Mouse (Mus musculus) spleen, adult 2 months (tissue): ENCODE results near the gene Serpinb1a.

Experiments
- CTCF ChIP-seq: fragments of 200-500 bp; IDR thresholded peaks from 2 replicates; pipeline ENCODE4 v1.5.1; 2011; ENCODE audit warnings: mild to moderate bottlenecking, inconsistent platforms; ENCODE audit not compliant: insufficient read depth, insufficient read length, insufficient replicate concordance; ENCODE audit errors: extremely low read depth
- POLR2A ChIP-seq: fragments of 200-500 bp; IDR thresholded peaks from 2 replicates; pipeline ENCODE4 v1.6.1; 2011; ENCODE audit warnings: low read depth, low read length, inconsistent platforms

- TF ChIP-seq CTCF (no peak), POLR2A (no peak)
These were observed 12.5 kb upstream of the Serpinb1a start for GRCm38 (mm10) chr13:32863456-32863855.
